Mouse (Mus musculus) heart, adult 2 months (tissue): Measurements from ENCODE around the gene Iffo2.

Experiments
- CTCF ChIP-seq: fragments of 200-600 bp; IDR thresholded peaks from 2 replicates; pipeline ENCODE4 v1.8.1; 2022; ENCODE audit warnings: antibody characterized with exemption, mild to moderate bottlenecking, moderate library complexity
- EP300 ChIP-seq: fragments of 200-500 bp; IDR thresholded peaks from 2 replicates; pipeline ENCODE4 v1.6.1; 2011; ENCODE audit warnings: low read depth, low read length, control low read depth; ENCODE audit not compliant: insufficient read depth
- POLR2A ChIP-seq: fragments of 200-500 bp; IDR thresholded peaks from 2 replicates; pipeline ENCODE4 v1.6.1; 2011; ENCODE audit warnings: mild to moderate bottlenecking, low read depth, low read length, control low read depth; ENCODE audit not compliant: insufficient read depth

- peak; percentile 88 for TF ChIP-seq EP300
- no peak for TF ChIP-seq POLR2A
- TF ChIP-seq CTCF, result peak; percentile 98
Measured at GRCm38 (mm10) chr4:139636373-139636772, 106.0 kb downstream of the Iffo2 start.
